Mouse (Mus musculus): ENCODE results near the gene Agk. TPM values are rescaled to one million over a fixed set of nuclear protein-coding genes. Genes with fewer than 3 reads are reported as not detected.

The Agk gene
- 39.8 and 41.2 TPM in 2 replicates for polyA plus RNA-seq (2015; fragmentation: Nextera tagmentation; extraction: Ambion mirVana)

DNA sequence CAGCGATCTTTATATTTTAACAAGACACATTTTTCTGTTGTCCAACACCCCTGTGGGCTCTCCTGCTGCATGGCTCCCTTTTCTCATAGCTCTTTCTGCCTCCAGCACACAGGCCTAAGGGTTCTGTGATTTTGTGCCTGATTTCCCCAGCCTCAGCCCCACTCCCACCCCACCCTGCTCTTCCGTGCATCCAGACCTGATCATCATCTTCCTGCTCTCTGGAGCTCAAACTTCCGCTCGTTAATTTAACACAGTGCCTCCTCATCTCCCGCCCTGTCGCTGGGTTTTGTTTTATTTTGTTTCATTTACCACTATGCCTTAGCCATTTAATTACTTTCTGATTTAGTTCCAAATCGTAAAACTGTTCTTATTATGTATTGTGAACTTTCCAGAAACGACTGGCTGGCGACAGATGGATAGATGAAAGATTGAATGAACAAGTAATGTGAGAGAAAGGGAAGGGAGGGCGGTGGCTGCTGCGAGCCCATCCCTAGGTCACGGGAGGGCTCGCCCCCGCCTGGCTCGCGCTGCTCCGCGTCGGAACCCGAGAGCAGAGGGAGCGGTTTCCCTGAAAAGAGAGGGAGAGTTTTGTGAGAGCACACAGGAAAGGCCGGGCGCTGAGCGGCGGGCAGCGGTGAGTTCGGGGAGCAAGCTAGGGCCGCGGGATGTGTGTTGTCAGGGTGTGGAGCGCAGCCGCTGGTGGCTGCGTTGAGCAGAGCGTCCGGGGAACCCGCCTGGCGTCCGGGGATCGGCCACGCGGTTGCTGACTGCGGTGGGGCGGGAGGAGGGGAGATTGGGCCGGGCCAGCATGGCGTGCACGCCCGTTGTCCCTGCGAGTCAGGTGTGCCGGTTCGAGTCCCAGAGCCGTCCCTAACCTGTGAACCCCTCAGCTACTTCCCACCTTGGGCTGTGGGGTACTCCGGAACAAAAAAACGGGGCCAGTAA lies at the start of gene Agk:
Gene Agk, plus strand, starts transcription at position 276 of the 945 bp plus-strand sequence.
- Histone ChIP-seq H3K4me3 (peak within 1 kb of the TSS; percentile 74), H3K9ac (peak within 1 kb of the TSS; percentile 85), H3K36me3 (peaks cover 9% of the 10 kb centered on the region), H3K27ac (replicated peaks) (peak within 1 kb of the TSS; percentile 89), H3K4me1 (replicated peaks) (peaks cover 8% of the 10 kb centered on the region), H3K27me3 (no peaks in the 10 kb centered on the region), H3K4me2 (peak within 1 kb of the TSS; percentile 55), H3K9me3 (no peaks in the 10 kb centered on the region)
- 2% methylated on average over 51 of the region's 52 CpGs for WGBS
- peak; percentile 96 for ATAC-seq (ENCODE audit: low read depth)

DNA sequence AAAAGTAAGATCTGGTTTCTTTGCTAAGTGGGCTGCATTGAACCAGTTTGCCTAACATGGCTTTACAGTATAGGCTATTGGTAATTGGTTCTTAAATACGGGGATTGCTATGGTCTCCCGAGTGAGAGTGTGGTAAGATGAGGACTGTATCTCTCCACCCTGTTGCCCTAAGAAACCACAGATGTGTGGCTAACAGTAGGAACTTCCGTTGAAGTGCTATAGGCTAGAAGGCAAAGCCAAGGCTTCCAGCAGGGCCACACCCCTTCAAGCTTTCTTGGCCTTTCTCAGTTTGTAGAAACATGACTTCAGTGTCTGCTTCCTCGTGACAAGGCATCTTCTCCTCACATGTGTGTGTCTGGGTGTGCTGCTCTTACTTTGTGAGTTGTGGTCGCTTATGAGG lies 24.3 kb upstream of the Agk start:
- H3K4me1 ChIP-seq (replicated peaks) = no peaks in the 10 kb centered on the region
- H3K4me2 ChIP-seq = no peak overlapping the region
- no peak for ATAC-seq (ENCODE audit: low read depth)
- no peak overlapping the region for H3K4me3 ChIP-seq
- H3K27me3 ChIP-seq = no peaks in the 10 kb centered on the region
- no peak overlapping the region for H3K27ac ChIP-seq (replicated peaks)
- WGBS = 82% methylated on average over 5 of the region's 5 CpGs
- H3K36me3 ChIP-seq = no peaks in the 10 kb centered on the region
- no peaks in the 10 kb centered on the region for H3K9me3 ChIP-seq
- H3K9ac ChIP-seq = no peak overlapping the region

DNA sequence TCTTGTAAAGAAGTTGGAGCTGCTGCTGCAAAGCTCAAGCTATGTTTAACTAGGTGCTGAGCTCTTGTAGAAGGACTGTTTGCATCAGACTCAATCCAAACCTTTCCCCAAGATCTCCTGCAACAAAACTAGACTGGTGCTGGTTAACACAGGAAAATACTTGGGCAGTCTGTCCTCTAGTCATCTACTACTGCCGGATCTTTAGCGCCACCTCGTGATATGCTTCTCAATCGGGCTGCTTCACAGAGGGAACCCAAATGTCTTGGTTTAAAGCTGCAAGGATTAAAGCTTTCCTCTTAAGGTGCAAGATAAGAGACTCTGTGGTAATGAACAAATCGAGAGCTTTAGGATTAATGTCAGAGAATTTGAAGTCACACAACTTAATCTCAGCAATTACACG lies 21.6 kb upstream of the Agk start:
- 20% methylated on average over 6 of the region's 6 CpGs for WGBS

DNA sequence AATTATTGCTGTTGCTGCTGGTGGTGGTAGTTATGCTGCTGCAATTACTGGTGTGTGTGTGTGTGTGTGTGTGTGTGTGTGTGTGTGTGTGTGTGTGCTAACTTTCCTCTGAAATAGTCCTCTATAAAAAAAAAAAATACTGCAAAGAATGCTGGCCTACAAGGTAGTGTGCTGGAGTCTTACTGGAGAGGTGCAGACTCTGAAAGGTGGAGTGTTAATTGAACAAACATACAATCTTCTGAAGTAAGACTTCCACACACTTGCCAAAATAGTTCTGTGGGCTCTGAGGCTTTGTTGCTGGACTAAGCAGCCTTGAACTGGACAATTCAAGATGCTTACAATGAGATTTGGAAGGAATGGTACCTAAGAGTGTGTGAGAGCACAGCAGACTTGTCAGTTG lies 20.0 kb upstream of the Agk start:
- Histone ChIP-seq H3K4me3 (no peak overlapping the region), H3K27me3 (no peaks in the 10 kb centered on the region), H3K4me2 (no peak overlapping the region), H3K27ac (replicated peaks) (no peak overlapping the region), H3K36me3 (no peaks in the 10 kb centered on the region), H3K4me1 (replicated peaks) (no peaks in the 10 kb centered on the region), H3K9me3 (no peaks in the 10 kb centered on the region), H3K9ac (no peak overlapping the region)
- ATAC-seq (ENCODE audit: low read depth) = no peak

More for the DNA sequence above, 21.6 kb upstream of the Agk start:
- H3K4me2 ChIP-seq = no peak overlapping the region
- H3K4me1 ChIP-seq (replicated peaks) = no peaks in the 10 kb centered on the region
- no peak overlapping the region for H3K4me3 ChIP-seq
- H3K36me3 ChIP-seq = no peaks in the 10 kb centered on the region
- no peak overlapping the region for H3K27ac ChIP-seq (replicated peaks)
- no peak overlapping the region for H3K9ac ChIP-seq
- no peaks in the 10 kb centered on the region for H3K27me3 ChIP-seq
- ATAC-seq (ENCODE audit: low read depth) = peak; percentile 72; the same call in 1 of the 2 replicates
- no peaks in the 10 kb centered on the region for H3K9me3 ChIP-seq

DNA sequence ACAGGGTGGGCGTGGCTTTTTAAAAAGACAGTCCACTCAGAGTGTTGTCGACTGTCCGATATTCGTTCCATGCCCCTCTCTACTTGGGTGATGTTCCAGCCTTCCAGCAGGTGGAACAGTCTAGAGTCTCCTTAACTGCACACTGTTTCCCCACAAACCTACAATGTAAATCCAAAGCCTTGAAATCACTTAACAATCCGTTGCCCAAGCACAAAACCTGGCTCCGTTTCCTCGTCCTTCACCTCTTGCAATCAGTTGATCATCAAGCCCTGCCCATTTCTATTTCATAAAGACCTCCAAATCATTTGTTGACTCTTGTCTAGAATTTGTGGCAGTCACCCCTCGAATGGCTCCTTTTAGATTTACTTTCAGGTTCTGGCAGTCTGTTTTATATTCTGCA lies 1.4 kb downstream of the Agk start:
- no peak for ATAC-seq (ENCODE audit: low read depth)
- WGBS = 89% methylated on average over 8 of the region's 8 CpGs

DNA sequence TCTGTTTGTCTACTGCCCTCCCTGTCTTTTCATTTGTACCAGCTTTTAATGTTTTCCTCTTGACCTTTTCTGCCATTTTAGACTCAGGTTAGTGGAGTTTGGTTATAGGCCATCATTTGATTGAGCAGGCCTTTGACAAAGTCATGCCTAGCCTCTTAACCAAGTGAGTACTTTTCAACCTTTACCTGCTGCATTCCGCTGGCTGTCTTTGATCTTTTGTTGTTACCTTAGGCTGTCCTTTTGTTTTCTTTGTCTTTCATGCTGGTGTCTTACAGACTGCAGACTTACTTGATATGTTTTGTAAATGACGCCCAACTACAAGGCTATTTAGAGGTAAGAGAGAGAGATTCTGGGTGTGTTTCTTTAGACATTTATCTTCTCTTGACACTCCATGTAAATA lies 8.5 kb downstream of the Agk start:
- H3K27ac ChIP-seq (replicated peaks) = no peak overlapping the region
- no peaks in the 10 kb centered on the region for H3K27me3 ChIP-seq
- peaks cover 59% of the 10 kb centered on the region for H3K36me3 ChIP-seq
- ATAC-seq (ENCODE audit: low read depth) = no peak
- 71% methylated on average over 2 of the region's 2 CpGs for WGBS
- no peaks in the 10 kb centered on the region for H3K9me3 ChIP-seq
- no peaks in the 10 kb centered on the region for H3K4me1 ChIP-seq (replicated peaks)
- H3K4me2 ChIP-seq = no peak overlapping the region
- no peak overlapping the region for H3K9ac ChIP-seq
- no peak overlapping the region for H3K4me3 ChIP-seq

More for the DNA sequence above, 1.4 kb downstream of the Agk start:
- no peaks in the 10 kb centered on the region for H3K9me3 ChIP-seq
- H3K9ac ChIP-seq = no peak overlapping the region
- peak overlapping the region; percentile 55 for H3K4me2 ChIP-seq
- no peak overlapping the region for H3K27ac ChIP-seq (replicated peaks)
- peaks cover 14% of the 10 kb centered on the region for H3K36me3 ChIP-seq
- peak overlapping the region; percentile 74; the same call in 1 of the 2 replicates for H3K4me3 ChIP-seq
- peaks cover 8% of the 10 kb centered on the region for H3K4me1 ChIP-seq (replicated peaks)
- H3K27me3 ChIP-seq = no peaks in the 10 kb centered on the region

DNA sequence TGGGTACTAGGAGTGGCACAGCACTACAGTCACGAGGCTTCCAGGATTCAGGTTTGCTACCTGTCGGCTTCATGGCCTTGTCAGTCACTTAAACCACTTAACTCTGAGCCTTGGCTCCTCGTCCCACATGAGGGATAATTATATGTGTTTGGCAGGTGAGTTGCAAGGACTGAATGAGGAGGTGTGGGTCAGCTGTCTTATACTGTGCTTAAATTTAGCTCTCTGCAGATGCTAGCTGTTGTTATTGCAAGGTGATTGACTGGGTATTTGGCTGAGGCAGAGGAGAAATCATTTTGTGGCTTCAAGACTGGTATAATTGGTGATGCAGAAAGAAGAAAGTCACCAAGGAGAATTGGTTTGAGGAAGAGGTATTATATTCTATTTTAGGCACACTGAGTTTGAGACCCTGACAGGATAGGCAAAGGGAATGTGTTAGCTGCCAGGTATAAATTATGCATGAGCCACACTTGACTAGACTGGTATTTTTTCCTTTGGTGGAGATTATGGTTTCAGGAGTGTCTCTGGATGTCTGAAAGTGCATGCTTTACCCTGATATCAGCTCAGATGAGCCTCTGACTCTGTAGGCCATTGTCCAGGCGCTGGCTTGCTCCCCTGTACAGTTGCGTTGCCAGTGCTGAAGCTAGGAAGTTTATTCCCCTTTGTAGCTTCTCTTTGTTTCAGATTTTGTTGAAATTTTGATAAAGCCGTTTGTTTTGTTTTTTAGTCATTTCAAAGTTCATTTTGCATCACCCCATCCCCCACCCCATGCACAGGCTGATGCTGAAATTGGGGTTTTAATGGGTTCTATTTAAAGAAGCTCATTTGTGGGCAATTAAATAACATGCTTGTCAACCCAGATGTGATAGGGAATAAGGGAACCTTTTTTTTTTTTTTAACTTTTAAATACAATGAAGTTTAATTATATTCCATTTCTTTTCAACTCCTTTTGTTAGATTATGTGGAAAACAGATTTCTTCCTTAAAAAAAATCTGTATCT lies 12.1 kb downstream of the Agk start:
- Histone ChIP-seq H3K27me3 (no peaks in the 10 kb centered on the region), H3K27ac (replicated peaks) (no peak overlapping the region), H3K4me3 (no peak overlapping the region), H3K9ac (no peak overlapping the region), H3K9me3 (no peaks in the 10 kb centered on the region), H3K4me2 (no peak overlapping the region), H3K4me1 (replicated peaks) (no peaks in the 10 kb centered on the region), H3K36me3 (peaks cover 44% of the 10 kb centered on the region)
- 90% methylated on average over 6 of the region's 6 CpGs for WGBS
- ATAC-seq (ENCODE audit: low read depth) = no peak

DNA sequence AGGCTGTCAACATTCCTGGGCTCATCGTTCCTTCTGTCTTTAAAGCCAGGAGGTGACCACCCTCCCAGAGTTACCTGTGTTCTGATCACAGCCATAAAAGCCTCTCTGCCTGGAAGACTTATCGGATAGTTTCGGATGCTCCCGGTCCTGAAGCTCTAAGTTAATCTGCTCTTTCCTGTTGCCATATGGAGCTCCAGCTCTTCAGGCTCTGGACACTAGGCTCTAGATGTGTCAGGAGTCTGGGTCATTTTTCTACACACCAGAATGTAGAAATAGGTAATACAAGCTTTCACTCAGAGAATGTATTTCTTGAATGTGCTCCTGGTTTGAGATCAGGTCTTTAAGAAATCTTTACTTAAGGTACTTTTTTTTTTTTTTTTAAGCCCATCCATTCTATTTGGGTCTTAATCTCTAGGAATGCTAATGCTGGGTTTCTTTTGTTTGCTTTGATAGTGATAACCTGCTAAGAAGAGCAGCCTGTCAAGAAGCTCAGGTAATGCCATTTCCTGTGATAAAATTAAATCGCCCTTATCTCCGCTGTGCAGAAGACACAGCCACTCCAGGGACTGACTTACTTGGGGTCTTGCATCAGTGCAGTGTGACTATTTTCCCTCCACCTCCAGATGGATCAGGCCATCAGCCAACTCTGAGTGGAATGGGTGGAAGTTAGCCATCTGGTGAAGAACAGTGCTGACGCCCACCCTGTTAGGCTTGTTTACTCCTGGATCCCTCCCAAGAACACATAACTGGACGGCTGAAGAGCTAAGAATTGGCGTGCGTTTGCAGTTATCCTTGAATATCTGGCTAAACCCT lies 22.2 kb downstream of the Agk start:
- no peak for ATAC-seq (ENCODE audit: low read depth)
- H3K9me3 ChIP-seq = no peaks in the 10 kb centered on the region
- peaks cover 6% of the 10 kb centered on the region; the same call in 1 of the 2 replicates for H3K4me1 ChIP-seq (replicated peaks)
- no peak overlapping the region for H3K4me3 ChIP-seq
- peaks cover 9% of the 10 kb centered on the region for H3K36me3 ChIP-seq
- no peaks in the 10 kb centered on the region for H3K27me3 ChIP-seq
- WGBS = 84% methylated on average over 10 of the region's 10 CpGs
- no peak overlapping the region for H3K27ac ChIP-seq (replicated peaks)
- H3K4me2 ChIP-seq = no peak overlapping the region
- no peak overlapping the region for H3K9ac ChIP-seq

DNA sequence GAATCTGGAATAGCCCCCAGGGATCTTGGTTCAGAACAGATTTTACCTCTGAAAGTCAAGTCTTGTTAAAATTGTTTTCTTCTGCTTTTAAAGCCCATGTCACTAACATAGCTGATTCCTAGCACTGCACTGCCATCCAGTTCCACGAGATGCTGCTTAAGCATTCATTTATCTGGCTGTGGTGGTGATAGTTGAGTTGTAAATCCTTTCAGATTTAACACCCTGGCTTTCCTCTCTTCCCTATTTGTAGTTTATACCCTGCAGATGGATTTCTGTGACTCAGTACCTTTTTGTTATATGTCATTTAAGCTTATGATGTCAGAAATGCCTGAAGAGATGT lies 22.8 kb downstream of the Agk start:
- Histone ChIP-seq H3K4me2 (no peak overlapping the region), H3K27ac (replicated peaks) (no peak overlapping the region), H3K9ac (no peak overlapping the region), H3K36me3 (peaks cover 12% of the 10 kb centered on the region), H3K9me3 (no peaks in the 10 kb centered on the region), H3K4me1 (replicated peaks) (peaks cover 6% of the 10 kb centered on the region; the same call in 1 of the 2 replicates), H3K4me3 (no peak overlapping the region), H3K27me3 (no peaks in the 10 kb centered on the region)
- 76% methylated on average over 1 of the region's 1 CpGs for WGBS
- ATAC-seq (ENCODE audit: low read depth) = no peak

DNA sequence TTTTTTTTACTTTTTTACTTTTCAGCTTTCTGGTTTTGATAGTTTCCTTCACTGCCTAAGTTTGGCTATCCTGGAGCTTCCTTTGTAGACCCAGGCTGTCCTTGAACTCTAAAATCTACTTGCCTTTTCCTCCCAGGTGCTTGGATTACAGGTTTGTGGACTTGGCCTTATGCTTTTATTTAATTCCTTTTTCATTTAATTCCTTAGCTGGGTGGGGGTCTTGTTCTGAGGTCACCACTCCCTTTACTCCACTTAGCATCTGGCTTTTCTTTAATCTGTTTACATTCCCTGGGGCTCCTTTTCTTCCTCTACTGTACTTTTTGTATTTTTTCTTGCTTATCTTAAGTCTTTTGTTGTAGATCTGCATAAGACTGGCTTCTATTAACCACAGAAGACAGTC lies 25.1 kb downstream of the Agk start:
- H3K9ac ChIP-seq = no peak overlapping the region
- peaks cover 19% of the 10 kb centered on the region for H3K36me3 ChIP-seq

DNA sequence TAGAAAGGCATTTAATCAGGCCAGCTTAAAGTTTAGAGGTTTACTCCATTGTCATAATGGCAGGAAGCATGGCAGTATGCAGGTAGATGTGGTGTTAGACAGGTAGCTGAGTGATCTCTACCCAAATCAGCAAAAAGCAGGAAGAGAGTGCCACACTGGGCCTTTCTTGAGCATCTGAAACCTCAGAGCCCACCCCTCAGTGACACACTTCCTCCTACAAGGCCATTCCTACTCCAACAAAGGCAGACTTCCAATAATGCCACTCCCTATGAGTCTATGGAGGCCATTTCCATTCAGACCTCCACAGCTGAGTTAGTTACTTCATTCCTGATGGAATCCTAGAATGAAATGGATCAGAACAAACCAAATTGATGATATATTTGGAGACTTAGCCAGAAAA lies 25.9 kb downstream of the Agk start:
- no peaks in the 10 kb centered on the region for H3K27me3 ChIP-seq
- H3K36me3 ChIP-seq = peaks cover 19% of the 10 kb centered on the region
- no peak overlapping the region for H3K4me3 ChIP-seq
- H3K27ac ChIP-seq (replicated peaks) = no peak overlapping the region
- no peak overlapping the region for H3K4me2 ChIP-seq
- no peak overlapping the region for H3K9ac ChIP-seq
- no peak for ATAC-seq (ENCODE audit: low read depth)
- H3K4me1 ChIP-seq (replicated peaks) = peaks cover 6% of the 10 kb centered on the region; the same call in 1 of the 2 replicates
- H3K9me3 ChIP-seq = no peaks in the 10 kb centered on the region

More for the DNA sequence above, 25.1 kb downstream of the Agk start:
- H3K9me3 ChIP-seq = no peaks in the 10 kb centered on the region
- no peak overlapping the region for H3K27ac ChIP-seq (replicated peaks)
- peaks cover 6% of the 10 kb centered on the region; the same call in 1 of the 2 replicates for H3K4me1 ChIP-seq (replicated peaks)
- H3K27me3 ChIP-seq = no peaks in the 10 kb centered on the region
- no peak overlapping the region for H3K4me3 ChIP-seq
- ATAC-seq (ENCODE audit: low read depth) = no peak
- H3K4me2 ChIP-seq = no peak overlapping the region
